Mouse (Mus musculus) heart, embryonic 12.5 days (tissue): ENCODE data around the gene Ppl. TPM values are rescaled to one million over a fixed set of nuclear protein-coding genes. Genes with fewer than 3 reads are reported as not detected.

Source experiments
- polyA plus RNA-seq: library from polyadenylated mRNA; unstranded; fragments of >200 nt; fragmentation: Nextera tagmentation; extraction: Ambion mirVana; gene quantifications from 2 replicates; pipeline ENCODE4 v1.2.1, GENCODE M21; 2016

Gene Ppl
- polyA plus RNA-seq, 1 experiment from 2014 or later = 2.1 TPM

Other genes starting within 250 kb of the Ppl start
- gene Mgrn1, start 246.2 kb downstream of the Ppl start, polyA plus RNA-seq = 114 and 116 TPM in 2 replicates
- gene Nudt16l1, start 193.7 kb downstream of the Ppl start, polyA plus RNA-seq = 92.3 and 97.3 TPM in 2 replicates
- gene Anks3, start 168.2 kb downstream of the Ppl start, polyA plus RNA-seq = 34.4 and 34.8 TPM in 2 replicates
- not detected in 2 replicates for gene Sept12, start 134.6 kb downstream of the Ppl start, polyA plus RNA-seq
- 2.0 and 3.7 TPM in 2 replicates for gene Smim22, start 125.1 kb downstream of the Ppl start, polyA plus RNA-seq
- 44.1 and 48.3 TPM in 2 replicates for gene Rogdi, start 118.9 kb downstream of the Ppl start, polyA plus RNA-seq
- gene Glyr1, start 82.6 kb downstream of the Ppl start, polyA plus RNA-seq = 111 and 114 TPM in 2 replicates
- gene Ubn1, start 82.4 kb downstream of the Ppl start, polyA plus RNA-seq = 16.3 and 16.7 TPM in 2 replicates
- gene Sec14l5, start 14.7 kb upstream of the Ppl start, polyA plus RNA-seq = not detected in 2 replicates
- gene Nagpa, start 71.6 kb upstream of the Ppl start, polyA plus RNA-seq = 14.0 and 15.4 TPM in 2 replicates
- 2.5 and 3.2 TPM in 2 replicates for gene AU021092, start 89.9 kb upstream of the Ppl start, polyA plus RNA-seq
- 23.9 and 24.6 TPM in 2 replicates for gene Alg1, start 101.2 kb upstream of the Ppl start, polyA plus RNA-seq
- 17.2 and 19.5 TPM in 2 replicates for gene Eef2kmt, start 123.6 kb upstream of the Ppl start, polyA plus RNA-seq